Mouse (Mus musculus): ENCODE measurements around the gene Eno3.

Eno3 gene

GRCm38 (mm10) chr11:70656964-70657363, at the start of gene Eno3:
Gene Eno3, plus strand, starts transcription at chr11:70657202.
- DNase-seq (ENCODE audit: low spot score): no peak

DNA sequence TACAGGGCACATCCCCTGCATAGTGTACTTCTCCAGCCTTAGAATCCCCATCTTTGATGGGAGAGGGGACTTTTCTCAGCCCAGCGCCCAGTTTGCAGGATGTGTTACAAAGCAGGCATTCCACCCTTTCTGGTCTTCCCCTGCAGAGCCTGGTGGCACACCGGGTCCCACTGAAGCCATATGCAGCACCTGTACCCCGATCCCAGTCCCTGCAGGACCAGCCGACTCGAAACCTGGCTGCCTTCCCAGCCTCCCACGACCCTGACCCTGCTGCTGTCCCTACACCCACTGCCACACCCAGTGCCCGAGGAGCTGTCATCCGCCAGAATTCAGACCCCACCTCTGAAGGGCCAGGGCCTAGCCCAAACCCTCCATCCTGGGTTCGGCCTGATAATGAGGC, 49.4 kb upstream of the Eno3 start:
- no peak for DNase-seq (ENCODE audit: low spot score)

- no peak for DNase-seq (ENCODE audit: low spot score)
Measured at GRCm38 (mm10) chr11:70608381-70609066, 48.5 kb upstream of the Eno3 start.

DNA sequence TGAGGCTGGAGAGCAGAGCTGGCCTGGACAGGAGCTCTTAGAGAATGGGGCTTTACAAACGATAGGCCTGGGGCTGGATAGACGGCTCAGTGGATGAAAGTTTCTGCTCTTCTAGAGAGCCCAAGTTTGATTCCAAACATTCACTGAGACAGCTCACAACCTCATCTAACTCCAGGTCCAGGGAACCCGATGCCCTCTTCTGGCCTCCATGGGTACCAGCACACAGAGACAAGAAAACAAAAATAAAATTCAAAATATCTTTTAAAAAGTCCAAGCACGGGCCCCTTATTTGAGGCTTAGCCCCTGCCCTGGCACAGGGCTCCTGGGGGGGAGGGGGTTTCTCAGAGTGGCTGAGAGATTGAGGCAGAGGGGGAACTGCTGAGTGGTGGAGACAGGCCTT, 46.2 kb upstream of the Eno3 start:
- no peak for DNase-seq (ENCODE audit: low spot score)

GRCm38 (mm10) chr11:70612505-70612904, 44.5 kb upstream of the Eno3 start:
- DNase-seq (ENCODE audit: low spot score): no peak

DNA sequence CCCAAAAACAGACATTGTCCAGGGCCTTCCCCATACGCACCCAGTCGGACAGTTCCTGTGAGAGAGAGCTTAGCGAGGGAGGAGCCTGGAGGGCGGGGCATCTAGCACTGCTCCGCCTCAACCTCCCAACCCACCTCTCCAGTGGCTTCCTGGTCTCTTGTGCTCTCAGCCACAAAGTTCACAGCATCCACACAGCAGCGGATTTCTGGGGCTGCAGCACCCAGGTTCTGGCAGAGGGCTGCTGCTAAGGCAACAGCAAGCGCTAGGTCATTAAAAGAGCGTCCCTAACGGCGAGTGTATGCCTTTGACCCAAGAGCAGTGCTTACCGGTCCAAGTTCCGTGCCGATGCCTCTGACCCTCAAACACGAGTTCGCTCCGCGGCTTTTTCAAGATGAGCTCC, 41.9 kb upstream of the Eno3 start:
- DNase-seq (ENCODE audit: low spot score): peak; percentile 85

DNA sequence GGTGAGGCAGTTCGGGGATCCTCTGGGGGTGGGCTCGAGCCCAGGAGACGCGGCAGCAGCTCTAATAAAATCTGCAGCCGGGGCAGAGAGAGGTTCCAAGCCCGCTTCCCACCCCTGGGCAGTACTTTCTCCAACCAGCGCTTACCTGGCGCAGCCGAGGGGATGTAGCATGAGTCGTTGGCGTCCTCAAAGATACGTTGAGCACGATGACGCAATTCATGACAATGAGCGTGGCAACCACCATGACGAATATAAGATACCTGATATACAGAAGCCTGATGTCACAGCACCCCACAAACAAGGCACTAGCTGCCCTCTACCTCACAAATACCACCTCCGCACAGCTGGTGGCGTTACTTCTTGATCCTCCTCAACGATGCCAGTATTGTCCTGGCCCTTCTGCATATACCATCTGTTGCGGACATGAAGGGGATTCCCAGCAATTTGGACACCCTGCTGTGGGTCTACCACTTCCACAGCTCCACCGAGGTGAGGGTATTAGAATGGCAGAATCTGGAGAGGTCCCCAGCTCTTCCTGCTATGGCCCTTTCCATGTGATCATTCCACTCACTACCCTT, 41.4 kb upstream of the Eno3 start, which contains the start of gene 4930544D05Rik:
Gene 4930544D05Rik, plus strand, starts transcription at position 333 of the 578 bp plus-strand sequence.
- peak; percentile 78 for DNase-seq (ENCODE audit: low spot score)

DNA sequence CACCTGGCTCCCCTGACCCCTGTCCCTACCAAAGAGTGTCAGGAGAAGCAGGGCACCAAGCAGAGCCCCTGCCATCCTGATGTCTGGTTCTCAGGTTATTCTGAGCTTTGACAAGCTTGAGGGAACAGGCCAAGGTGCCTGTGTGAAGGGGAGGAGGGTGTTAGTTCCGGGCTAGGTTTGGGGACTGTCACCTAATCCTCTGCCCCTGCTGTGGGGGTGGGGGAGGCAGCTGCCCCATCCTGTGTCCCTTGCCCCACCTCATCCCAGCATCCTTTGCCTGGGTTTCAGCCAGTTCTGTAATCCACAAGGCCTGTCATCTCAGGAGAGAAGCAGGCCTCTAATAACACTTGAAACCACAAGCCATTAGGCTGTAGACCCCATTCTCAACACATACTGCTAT, 37.9 kb upstream of the Eno3 start, which contains the start of gene Chrne:
Gene Chrne, minus strand, starts transcription at position 116 of the 400 bp plus-strand sequence.
- no peak for DNase-seq (ENCODE audit: low spot score)

DNA sequence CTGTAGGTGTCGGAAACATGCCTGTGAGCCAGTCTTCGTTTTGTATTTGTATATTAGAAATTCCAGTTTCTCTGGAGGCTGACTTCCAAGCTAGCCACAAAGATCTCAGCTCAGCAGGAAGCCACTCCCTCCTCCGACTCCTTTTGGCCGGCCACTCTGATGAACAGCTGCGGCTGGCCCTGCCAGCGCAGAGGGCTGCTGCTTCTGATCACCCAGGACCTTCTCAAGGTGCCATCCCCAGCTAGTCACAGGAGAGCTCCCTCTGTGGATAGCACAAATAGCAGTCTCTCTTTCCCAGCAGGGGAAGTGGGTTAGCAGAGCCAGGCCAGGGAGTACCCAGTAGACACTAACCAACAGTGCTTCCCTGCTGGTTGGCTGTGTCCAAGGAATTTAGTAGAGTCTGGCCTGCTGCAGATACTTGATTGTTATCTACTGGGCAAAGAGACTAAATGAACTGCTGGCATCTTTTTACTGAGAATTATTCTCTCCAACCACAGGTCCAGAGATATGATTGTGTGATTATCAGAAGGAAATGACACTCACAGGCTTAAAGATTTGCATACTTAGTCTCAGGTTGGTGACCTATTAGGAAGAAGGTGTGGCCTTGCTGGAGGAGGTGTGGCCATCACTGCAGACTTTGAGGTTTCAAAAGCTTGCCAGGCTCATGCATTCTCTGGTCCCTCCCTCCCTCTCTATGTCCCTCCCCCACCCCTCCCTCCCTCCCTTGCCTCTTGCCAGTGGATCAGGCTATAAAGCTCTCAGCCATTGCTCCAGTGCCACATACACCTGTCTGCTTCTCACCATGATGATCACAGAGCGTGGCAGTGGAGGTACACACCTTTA, 34.8 kb upstream of the Eno3 start:
- no peak for DNase-seq (ENCODE audit: low spot score)

DNA sequence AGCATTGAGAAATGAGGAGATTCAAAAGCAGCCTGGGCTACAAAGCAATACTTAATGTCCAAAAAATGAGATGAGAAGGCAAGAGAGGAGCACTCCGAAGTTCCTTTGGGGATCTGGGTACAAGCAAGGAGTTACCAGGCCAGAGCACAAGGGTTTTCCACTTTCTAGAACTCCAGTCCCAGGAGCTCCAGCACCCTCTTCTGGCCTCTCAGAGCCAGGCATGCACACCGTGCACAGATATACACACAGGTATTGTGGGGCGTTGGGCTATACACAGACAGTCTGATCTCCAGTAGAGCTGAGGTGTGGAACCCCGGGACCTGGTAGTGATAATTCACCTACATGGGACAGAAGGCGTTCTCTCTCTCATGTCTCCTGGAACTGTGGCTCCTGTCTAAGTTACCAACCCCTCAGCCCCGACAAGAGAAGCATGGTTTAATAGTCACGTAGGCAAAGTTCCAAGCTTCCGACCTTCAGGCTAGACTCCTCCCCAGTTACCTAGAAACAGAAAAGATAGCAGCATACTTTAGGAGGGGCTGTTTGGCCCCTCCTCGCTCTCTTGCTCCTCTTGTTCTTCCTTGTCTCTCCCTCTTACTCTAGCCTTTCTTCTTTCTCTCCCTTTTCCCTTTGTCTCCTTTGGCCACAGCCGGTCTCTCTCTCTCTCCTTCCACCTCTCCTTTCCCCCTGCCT, 33.8 kb upstream of the Eno3 start:
- no peak for DNase-seq (ENCODE audit: low spot score)

- DNase-seq (ENCODE audit: low spot score): peak; percentile 43
Measured at GRCm38 (mm10) chr11:70625473-70625872, 31.5 kb upstream of the Eno3 start.

DNA sequence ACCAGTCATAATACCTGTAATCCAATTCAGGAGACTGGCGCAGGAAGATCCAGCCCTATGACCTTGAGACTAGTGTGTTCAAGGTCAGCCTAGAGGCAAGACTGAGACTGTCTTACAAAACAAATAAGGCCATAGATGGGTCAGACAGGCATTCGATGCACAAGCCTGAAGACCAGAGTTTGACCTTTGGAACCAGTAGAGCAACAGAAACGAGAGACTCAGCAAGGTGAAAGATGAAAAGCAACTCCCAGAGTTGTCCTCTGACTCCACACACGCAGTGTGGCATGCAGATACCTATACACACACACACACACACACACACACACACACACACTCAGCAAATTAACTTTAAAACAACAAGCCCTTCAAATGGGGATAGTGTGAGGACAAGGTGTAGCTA, 30.1 kb upstream of the Eno3 start:
- no peak for DNase-seq (ENCODE audit: low spot score)

- DNase-seq (ENCODE audit: low spot score): no peak
Measured at GRCm38 (mm10) chr11:70628431-70628830, 28.6 kb upstream of the Eno3 start.

GRCm38 (mm10) chr11:70629557-70629956, 27.4 kb upstream of the Eno3 start:
- DNase-seq (ENCODE audit: low spot score): peak; percentile 38

DNA sequence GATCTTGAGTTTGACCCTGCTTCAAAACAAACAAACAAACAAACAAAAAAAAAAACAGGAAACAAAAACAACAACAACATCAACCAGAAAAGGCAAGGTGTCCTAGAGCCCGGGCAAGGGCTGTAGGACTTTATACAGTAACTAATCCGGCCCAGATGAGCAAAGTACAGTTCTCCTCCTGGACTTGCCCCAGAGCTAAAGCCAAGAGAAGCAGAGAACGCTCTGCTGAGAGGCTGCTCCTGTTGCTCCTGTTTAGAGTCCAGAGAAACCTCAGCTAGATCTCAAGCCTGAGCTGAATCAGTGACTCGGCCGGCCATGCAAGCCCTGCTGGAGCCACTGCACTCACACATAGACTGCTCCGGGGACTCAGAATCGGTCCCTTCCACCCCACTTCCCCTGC, 26.9 kb upstream of the Eno3 start:
- DNase-seq (ENCODE audit: low spot score): no peak

GRCm38 (mm10) chr11:70635601-70636000, 21.4 kb upstream of the Eno3 start:
- DNase-seq (ENCODE audit: low spot score): no peak

GRCm38 (mm10) chr11:70637764-70638163, 19.2 kb upstream of the Eno3 start:
- DNase-seq (ENCODE audit: low spot score): no peak

GRCm38 (mm10) chr11:70638293-70638692, 18.7 kb upstream of the Eno3 start:
- DNase-seq (ENCODE audit: low spot score): no peak

DNA sequence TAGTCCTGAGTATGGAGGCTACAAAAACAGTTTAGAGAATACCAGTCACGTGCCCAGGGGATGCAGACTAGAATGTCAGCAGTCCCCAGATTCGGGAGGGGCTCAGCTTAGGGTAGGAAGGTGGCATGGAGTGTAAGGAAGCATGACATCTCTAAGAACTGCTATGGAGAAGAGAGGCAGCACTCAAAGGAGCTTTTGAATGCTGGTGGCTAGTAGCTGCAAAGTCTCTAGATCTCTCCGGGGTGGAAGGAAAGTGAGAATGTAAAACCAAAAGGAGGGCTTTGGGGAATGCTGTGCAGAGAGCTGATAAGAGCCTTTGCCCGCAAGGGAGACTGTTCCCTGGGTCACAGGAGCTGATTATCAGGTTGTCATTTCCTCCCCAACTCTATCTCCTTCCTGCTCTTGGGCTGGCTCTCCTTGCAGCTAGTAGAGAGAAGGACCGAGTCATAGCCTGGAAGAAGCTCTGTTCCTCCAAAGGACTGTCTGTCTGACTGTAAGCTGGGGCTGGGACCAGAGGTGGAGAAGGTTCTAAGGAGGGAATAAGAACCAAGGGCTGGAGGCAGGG, 18.2 kb upstream of the Eno3 start, which contains the start of gene Gp1ba:
Gene Gp1ba, plus strand, starts transcription at position 409 of the 565 bp plus-strand sequence.
- no peak for DNase-seq (ENCODE audit: low spot score)

DNA sequence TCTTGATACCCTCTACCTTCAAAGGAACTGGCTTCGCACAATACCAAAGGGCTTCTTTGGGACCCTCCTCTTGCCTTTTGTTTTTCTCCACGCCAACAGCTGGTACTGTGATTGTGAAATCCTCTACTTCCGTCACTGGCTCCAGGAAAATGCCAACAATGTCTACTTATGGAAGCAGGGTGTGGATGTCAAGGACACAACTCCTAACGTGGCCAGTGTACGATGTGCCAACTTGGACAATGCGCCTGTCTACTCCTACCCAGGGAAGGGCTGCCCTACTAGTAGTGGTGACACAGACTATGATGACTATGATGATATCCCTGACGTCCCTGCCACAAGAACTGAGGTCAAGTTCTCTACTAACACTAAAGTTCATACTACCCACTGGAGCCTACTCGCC, 17.0 kb upstream of the Eno3 start:
- DNase-seq (ENCODE audit: low spot score): no peak

- DNase-seq (ENCODE audit: low spot score): no peak
Measured at GRCm38 (mm10) chr11:70641241-70641640, 15.8 kb upstream of the Eno3 start.

- no peak for DNase-seq (ENCODE audit: low spot score)
Measured at GRCm38 (mm10) chr11:70643051-70643450, 14.0 kb upstream of the Eno3 start.
